Mouse (Mus musculus): ENCODE measurements around the gene Siah2.
A peak's percentile ranks its signal among the peaks of the same experiment; 100 is the strongest.

The Siah2 gene

DNA sequence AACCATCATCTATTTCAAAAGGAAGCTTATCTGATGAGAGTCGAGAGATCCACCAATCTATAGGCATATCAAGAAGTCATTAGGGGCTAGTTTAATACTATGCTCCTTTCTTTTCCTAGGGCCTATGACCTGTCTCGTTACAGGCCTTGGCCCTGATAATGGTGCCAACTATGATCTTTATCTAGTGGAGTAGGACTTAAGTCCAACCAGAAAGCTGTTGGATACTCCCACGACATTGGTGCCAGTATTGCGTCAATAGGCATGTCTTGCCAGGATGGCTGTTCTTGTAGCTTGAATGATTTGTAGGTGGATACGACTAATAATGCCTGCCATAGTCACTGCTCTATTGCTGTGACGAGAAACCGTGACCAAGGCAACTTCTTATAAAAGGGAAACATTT, 28.2 kb downstream of the Siah2 start:
- DNase-seq (ENCODE audit: low spot score in 2 of 2), result no peak

GRCm38 (mm10) chr3:58660636-58661035, 31.6 kb downstream of the Siah2 start:
- DNase-seq (ENCODE audit: low spot score in 2 of 2), result no peak

DNA sequence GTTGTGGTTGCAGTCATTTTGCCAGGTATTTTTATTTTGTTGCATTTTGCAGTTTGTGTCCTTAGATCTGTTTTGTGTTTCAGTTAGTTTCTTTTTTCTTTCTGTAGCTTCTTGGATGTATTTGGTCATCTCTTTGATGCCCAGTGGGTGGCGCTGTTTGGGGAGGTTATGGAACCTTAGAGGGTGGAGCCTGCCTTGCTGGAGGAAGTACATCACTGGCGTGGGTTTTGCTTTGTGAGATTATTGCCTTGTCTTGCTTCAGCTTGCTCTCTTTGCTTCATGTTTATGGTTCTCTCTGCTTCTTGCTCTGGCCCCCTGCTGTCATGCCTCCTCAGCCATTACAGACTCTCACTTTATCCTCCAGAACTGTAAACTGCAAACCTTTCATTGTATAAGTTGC, 34.8 kb downstream of the Siah2 start:
- peak in 1 of 2 experiments; percentile 18 for DNase-seq (ENCODE audit: low spot score in 2 of 2)

GRCm38 (mm10) chr3:58655362-58656130, 36.7 kb downstream of the Siah2 start:
- peak in 1 of 2 experiments; percentile 55 for DNase-seq (ENCODE audit: low spot score in 2 of 2)

- DNase-seq (ENCODE audit: low spot score in 2 of 2), result no peak
Observed at GRCm38 (mm10) chr3:58653907-58654306, 38.3 kb downstream of the Siah2 start.

DNA sequence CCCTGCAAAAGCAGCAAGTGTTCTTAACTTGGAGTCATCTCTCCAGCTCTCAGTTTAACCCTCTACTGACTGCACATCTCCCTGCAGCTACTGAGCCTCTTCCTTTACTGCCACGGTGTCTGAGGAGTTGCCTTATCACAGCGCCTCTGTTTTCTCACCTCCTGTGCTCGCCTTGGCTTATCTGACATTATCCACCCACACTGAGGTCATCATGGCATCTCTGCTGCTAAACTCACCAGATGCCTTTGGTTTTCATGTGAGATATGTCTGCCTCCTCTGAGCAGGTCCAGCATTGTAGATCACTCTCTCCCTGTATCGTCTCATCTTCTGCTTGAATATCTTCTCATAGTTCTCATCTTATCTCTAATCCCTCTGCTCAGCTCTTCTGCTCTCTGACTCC, 41.9 kb downstream of the Siah2 start:
- DNase-seq (ENCODE audit: low spot score in 2 of 2), result no peak

- DNase-seq (ENCODE audit: low spot score in 2 of 2), result no peak
Observed at GRCm38 (mm10) chr3:58647179-58647578, 45.0 kb downstream of the Siah2 start.

- DNase-seq (ENCODE audit: low spot score in 2 of 2), result no peak
Observed at GRCm38 (mm10) chr3:58646180-58646579, 46.0 kb downstream of the Siah2 start.

GRCm38 (mm10) chr3:58636406-58637295, 55.5 kb downstream of the Siah2 start, which contains the start of gene Erich6:
Gene Erich6, minus strand, starts transcription at chr3:58637207.
- peak; percentile 11 to 14 for DNase-seq (ENCODE audit: low spot score in 2 of 2)

GRCm38 (mm10) chr3:58631693-58632092, 60.5 kb downstream of the Siah2 start:
- no peak for DNase-seq (ENCODE audit: low spot score in 2 of 2)

DNA sequence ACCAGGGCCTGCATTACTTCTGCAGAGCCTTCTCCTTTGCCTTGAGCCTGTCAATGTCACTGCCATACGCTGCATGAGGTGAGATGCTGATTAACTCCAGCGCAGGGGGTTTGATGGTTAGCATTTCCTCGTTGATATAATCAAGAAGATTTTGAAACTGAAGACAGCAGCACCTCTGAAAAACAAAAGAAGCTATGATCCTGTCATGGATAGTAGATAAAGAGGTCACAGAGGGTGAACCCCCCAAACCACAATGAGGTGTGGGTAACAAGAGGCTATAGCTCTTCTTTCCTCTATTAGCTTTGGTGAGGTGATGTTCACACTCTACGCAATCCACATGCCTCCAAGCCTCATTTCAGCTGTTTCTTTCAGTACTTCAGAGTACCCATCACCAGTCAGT, 67.2 kb downstream of the Siah2 start:
- DNase-seq (ENCODE audit: low spot score in 2 of 2), result no peak
